Mouse (Mus musculus) bone marrow, adult 2 months (tissue): ENCODE data around the gene Nlgn1.

Experiments
- CTCF ChIP-seq: fragments of 200-500 bp; IDR thresholded peaks from 2 replicates; pipeline ENCODE4 v1.5.1; 2011; ENCODE audit warnings: low read length, control low read depth; ENCODE audit not compliant: control insufficient read depth, insufficient read depth
- POLR2A ChIP-seq: fragments of 200-500 bp; IDR thresholded peaks from 2 replicates; pipeline ENCODE4 v1.6.1; 2011; ENCODE audit warnings: low read depth, mild to moderate bottlenecking, control low read depth, low read length, borderline replicate concordance; ENCODE audit not compliant: control insufficient read depth

GRCm38 (mm10) chr3:26069366-26069765, 262.9 kb downstream of the Nlgn1 start:
- no peak for TF ChIP-seq CTCF
- TF ChIP-seq POLR2A = no peak
